Mouse (Mus musculus): ENCODE measurements around the gene Trio.

GRCm38 (mm10) chr15:27702031-27702971, 323.3 kb downstream of the Trio start:
- TF ChIP-seq EP300 (IDR thresholded peaks at IDR 0.05; ENCODE audit: low read depth) (no peak), CTCF (IDR thresholded peaks at IDR 0.05; ENCODE audit: low read depth) (no peak)

All from liver, postnatal 0 days (tissue).